Mouse (Mus musculus): ENCODE data around the gene Dpf2. TPM values are rescaled to one million over a fixed set of nuclear protein-coding genes. Genes with fewer than 3 reads are reported as not detected.

Dpf2 gene
- total RNA-seq, 2 experiments from 2014 or later = 19.4 to 71.4 TPM

Other genes starting within 250 kb of the Dpf2 start
Only the 30 nearest of the 31 such genes appear.
- gene Map3k11, start 224.3 kb downstream of the Dpf2 start, total RNA-seq (2015; ENCODE audit: low replicate concordance) = 5.0 and 7.3 TPM in 2 replicates
- gene Map3k11, start 224.3 kb downstream of the Dpf2 start, total RNA-seq (2017; ENCODE audit: low replicate concordance) = 8.4 and 11.2 TPM in 2 replicates
- 10.7 and 16.3 TPM in 2 replicates for gene Pcnx3, start 224.1 kb downstream of the Dpf2 start, total RNA-seq (2015; ENCODE audit: low replicate concordance)
- gene Pcnx3, start 224.1 kb downstream of the Dpf2 start, total RNA-seq (2017; ENCODE audit: low replicate concordance) = 14.8 and 20.3 TPM in 2 replicates
- gene Kcnk7, start 208.6 kb downstream of the Dpf2 start, total RNA-seq (2015; ENCODE audit: low replicate concordance) = not detected in 2 replicates
- not detected in 2 replicates for gene Kcnk7, start 208.6 kb downstream of the Dpf2 start, total RNA-seq (2017; ENCODE audit: low replicate concordance)
- 27.5 and 57.9 TPM in 2 replicates for gene Ehbp1l1, start 186.7 kb downstream of the Dpf2 start, total RNA-seq (2015; ENCODE audit: low replicate concordance)
- gene Ehbp1l1, start 186.7 kb downstream of the Dpf2 start, total RNA-seq (2017; ENCODE audit: low replicate concordance) = 236 and 446 TPM in 2 replicates
- 11.5 and 30.4 TPM in 2 replicates for gene Fam89b, start 183.4 kb downstream of the Dpf2 start, total RNA-seq (2015; ENCODE audit: low replicate concordance)
- 8.5 and 10.5 TPM in 2 replicates for gene Fam89b, start 183.4 kb downstream of the Dpf2 start, total RNA-seq (2017; ENCODE audit: low replicate concordance)
- 0.63 TPM in 1 of 2 replicates, not detected in the other for gene Ltbp3, start 172.1 kb downstream of the Dpf2 start, total RNA-seq (2015; ENCODE audit: low replicate concordance)
- gene Ltbp3, start 172.1 kb downstream of the Dpf2 start, total RNA-seq (2017; ENCODE audit: low replicate concordance) = 0.68 TPM in 1 of 2 replicates, not detected in the other
- 8.2 and 12.9 TPM in 2 replicates for gene Scyl1, start 141.6 kb downstream of the Dpf2 start, total RNA-seq (2015; ENCODE audit: low replicate concordance)
- gene Scyl1, start 141.6 kb downstream of the Dpf2 start, total RNA-seq (2017; ENCODE audit: low replicate concordance) = 9.1 and 11.9 TPM in 2 replicates
- gene Frmd8, start 37.7 kb downstream of the Dpf2 start, total RNA-seq (2015; ENCODE audit: low replicate concordance) = 5.4 and 6.0 TPM in 2 replicates
- 4.2 and 6.8 TPM in 2 replicates for gene Frmd8, start 37.7 kb downstream of the Dpf2 start, total RNA-seq (2017; ENCODE audit: low replicate concordance)
- gene Slc25a45, start 35.2 kb downstream of the Dpf2 start, total RNA-seq (2015; ENCODE audit: low replicate concordance) = 14.0 and 14.6 TPM in 2 replicates
- gene Slc25a45, start 35.2 kb downstream of the Dpf2 start, total RNA-seq (2017; ENCODE audit: low replicate concordance) = 10.0 and 11.3 TPM in 2 replicates
- 0.38 and 1.0 TPM in 2 replicates for gene Tigd3, start 18.9 kb downstream of the Dpf2 start, total RNA-seq (2015; ENCODE audit: low replicate concordance)
- gene Tigd3, start 18.9 kb downstream of the Dpf2 start, total RNA-seq (2017; ENCODE audit: low replicate concordance) = 3.1 and 6.1 TPM in 2 replicates
- gene Cdc42ep2, start 11.8 kb upstream of the Dpf2 start, total RNA-seq (2015; ENCODE audit: low replicate concordance) = 0.38 and 0.42 TPM in 2 replicates
- 0.42 TPM in 1 of 2 replicates, not detected in the other for gene Cdc42ep2, start 11.8 kb upstream of the Dpf2 start, total RNA-seq (2017; ENCODE audit: low replicate concordance)
- 24.5 and 44.0 TPM in 2 replicates for gene Pola2, start 51.2 kb upstream of the Dpf2 start, total RNA-seq (2015; ENCODE audit: low replicate concordance)
- gene Pola2, start 51.2 kb upstream of the Dpf2 start, total RNA-seq (2017; ENCODE audit: low replicate concordance) = 30.8 and 38.7 TPM in 2 replicates
- not detected in 2 replicates for gene Slc22a20, start 73.1 kb upstream of the Dpf2 start, total RNA-seq (2015; ENCODE audit: low replicate concordance)
- not detected in 2 replicates for gene Slc22a20, start 73.1 kb upstream of the Dpf2 start, total RNA-seq (2017; ENCODE audit: low replicate concordance)
- gene Capn1, start 102.9 kb upstream of the Dpf2 start, total RNA-seq (2015; ENCODE audit: low replicate concordance) = 18.1 and 23.8 TPM in 2 replicates
- gene Capn1, start 102.9 kb upstream of the Dpf2 start, total RNA-seq (2017; ENCODE audit: low replicate concordance) = 34.8 and 43.7 TPM in 2 replicates
- 35.5 and 43.0 TPM in 2 replicates for gene Syvn1, start 133.6 kb upstream of the Dpf2 start, total RNA-seq (2015; ENCODE audit: low replicate concordance)
- 9.9 and 16.0 TPM in 2 replicates for gene Syvn1, start 133.6 kb upstream of the Dpf2 start, total RNA-seq (2017; ENCODE audit: low replicate concordance)
- gene Mrpl49, start 144.8 kb upstream of the Dpf2 start, total RNA-seq (2015; ENCODE audit: low replicate concordance) = 10.0 and 15.3 TPM in 2 replicates
- 8.1 and 10.2 TPM in 2 replicates for gene Mrpl49, start 144.8 kb upstream of the Dpf2 start, total RNA-seq (2017; ENCODE audit: low replicate concordance)
- 503 and 517 TPM in 2 replicates for gene Fau, start 144.8 kb upstream of the Dpf2 start, total RNA-seq (2015; ENCODE audit: low replicate concordance)
- gene Fau, start 144.8 kb upstream of the Dpf2 start, total RNA-seq (2017; ENCODE audit: low replicate concordance) = 317 and 511 TPM in 2 replicates
- gene Znhit2, start 148.2 kb upstream of the Dpf2 start, total RNA-seq (2015; ENCODE audit: low replicate concordance) = 1.3 and 2.7 TPM in 2 replicates
- gene Znhit2, start 148.2 kb upstream of the Dpf2 start, total RNA-seq (2017; ENCODE audit: low replicate concordance) = 2.5 and 6.3 TPM in 2 replicates
- gene Tm7sf2, start 155.4 kb upstream of the Dpf2 start, total RNA-seq (2015; ENCODE audit: low replicate concordance) = 1.2 and 2.3 TPM in 2 replicates
- 0.98 and 4.2 TPM in 2 replicates for gene Tm7sf2, start 155.4 kb upstream of the Dpf2 start, total RNA-seq (2017; ENCODE audit: low replicate concordance)
- 16.3 and 21.3 TPM in 2 replicates for gene Vps51, start 164.2 kb upstream of the Dpf2 start, total RNA-seq (2015; ENCODE audit: low replicate concordance)
- gene Vps51, start 164.2 kb upstream of the Dpf2 start, total RNA-seq (2017; ENCODE audit: low replicate concordance) = 12.3 and 13.4 TPM in 2 replicates
- not detected in 2 replicates for gene Tmem262, start 167.0 kb upstream of the Dpf2 start, total RNA-seq (2015; ENCODE audit: low replicate concordance)
- gene Tmem262, start 167.0 kb upstream of the Dpf2 start, total RNA-seq (2017; ENCODE audit: low replicate concordance) = not detected in 2 replicates
- not detected in 2 replicates for gene Gm28374, start 169.2 kb upstream of the Dpf2 start, total RNA-seq (2015; ENCODE audit: low replicate concordance)
- gene Gm28374, start 169.2 kb upstream of the Dpf2 start, total RNA-seq (2017; ENCODE audit: low replicate concordance) = not detected in 2 replicates
- 0.77 and 3.8 TPM in 2 replicates for gene Zfpl1, start 171.9 kb upstream of the Dpf2 start, total RNA-seq (2015; ENCODE audit: low replicate concordance)
- 5.0 and 7.8 TPM in 2 replicates for gene Zfpl1, start 171.9 kb upstream of the Dpf2 start, total RNA-seq (2017; ENCODE audit: low replicate concordance)
- 10.2 and 21.3 TPM in 2 replicates for gene Cdca5, start 172.0 kb upstream of the Dpf2 start, total RNA-seq (2015; ENCODE audit: low replicate concordance)
- gene Cdca5, start 172.0 kb upstream of the Dpf2 start, total RNA-seq (2017; ENCODE audit: low replicate concordance) = 8.1 and 11.6 TPM in 2 replicates
- not detected in 2 replicates for gene AC131692.1, start 181.4 kb upstream of the Dpf2 start, total RNA-seq (2015; ENCODE audit: low replicate concordance)
- 2.6 and 3.2 TPM in 2 replicates for gene AC131692.1, start 181.4 kb upstream of the Dpf2 start, total RNA-seq (2017; ENCODE audit: low replicate concordance)
- 0.58 and 1.0 TPM in 2 replicates for gene Naaladl1, start 192.8 kb upstream of the Dpf2 start, total RNA-seq (2015; ENCODE audit: low replicate concordance)
- 0.26 TPM in 1 of 2 replicates, not detected in the other for gene Naaladl1, start 192.8 kb upstream of the Dpf2 start, total RNA-seq (2017; ENCODE audit: low replicate concordance)
- 6.3 and 10.2 TPM in 2 replicates for gene Sac3d1, start 205.6 kb upstream of the Dpf2 start, total RNA-seq (2015; ENCODE audit: low replicate concordance)
- gene Sac3d1, start 205.6 kb upstream of the Dpf2 start, total RNA-seq (2017; ENCODE audit: low replicate concordance) = 3.7 and 6.1 TPM in 2 replicates
- gene Snx15, start 215.3 kb upstream of the Dpf2 start, total RNA-seq (2015; ENCODE audit: low replicate concordance) = 115 and 175 TPM in 2 replicates
- gene Snx15, start 215.3 kb upstream of the Dpf2 start, total RNA-seq (2017; ENCODE audit: low replicate concordance) = 111 and 128 TPM in 2 replicates
- not detected in 2 replicates for gene Batf2, start 228.0 kb upstream of the Dpf2 start, total RNA-seq (2015; ENCODE audit: low replicate concordance)
- 2.4 TPM in 1 of 2 replicates, not detected in the other for gene Batf2, start 228.0 kb upstream of the Dpf2 start, total RNA-seq (2017; ENCODE audit: low replicate concordance)
- 3.7 and 11.9 TPM in 2 replicates for gene Arl2, start 228.5 kb upstream of the Dpf2 start, total RNA-seq (2015; ENCODE audit: low replicate concordance)
- gene Arl2, start 228.5 kb upstream of the Dpf2 start, total RNA-seq (2017; ENCODE audit: low replicate concordance) = 3.7 and 5.3 TPM in 2 replicates